Mouse (Mus musculus): Measurements from ENCODE around the gene Fuca1.
"Not testable (repeated sequence)": the region's sequence is repeated elsewhere in the genome, so short reads cannot be mapped to it uniquely, and the experiment has no call there.

Fuca1 gene

DNA sequence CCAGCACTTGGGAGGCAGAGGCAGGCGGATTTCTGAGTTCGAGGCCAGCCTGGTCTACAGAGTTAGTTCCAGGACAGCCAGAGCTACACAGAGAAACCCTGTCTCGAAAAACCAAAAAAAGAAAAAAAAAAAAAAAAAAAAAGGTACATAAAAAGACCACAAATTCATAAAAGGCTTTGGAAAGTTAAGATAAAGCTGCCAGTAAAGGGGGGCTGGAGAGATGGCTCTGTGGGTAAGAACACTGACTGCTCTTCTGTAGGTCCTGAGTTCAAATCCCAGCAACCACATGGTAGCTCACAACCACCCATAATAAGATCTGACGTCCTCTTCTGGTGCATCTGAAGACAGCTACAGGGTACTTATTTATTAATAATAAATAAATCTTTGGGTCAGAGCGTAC, 59.7 kb downstream of the Fuca1 start:
- DNase-seq (ENCODE audit: low spot score in 2 of 2), result not testable (repeated sequence)

DNA sequence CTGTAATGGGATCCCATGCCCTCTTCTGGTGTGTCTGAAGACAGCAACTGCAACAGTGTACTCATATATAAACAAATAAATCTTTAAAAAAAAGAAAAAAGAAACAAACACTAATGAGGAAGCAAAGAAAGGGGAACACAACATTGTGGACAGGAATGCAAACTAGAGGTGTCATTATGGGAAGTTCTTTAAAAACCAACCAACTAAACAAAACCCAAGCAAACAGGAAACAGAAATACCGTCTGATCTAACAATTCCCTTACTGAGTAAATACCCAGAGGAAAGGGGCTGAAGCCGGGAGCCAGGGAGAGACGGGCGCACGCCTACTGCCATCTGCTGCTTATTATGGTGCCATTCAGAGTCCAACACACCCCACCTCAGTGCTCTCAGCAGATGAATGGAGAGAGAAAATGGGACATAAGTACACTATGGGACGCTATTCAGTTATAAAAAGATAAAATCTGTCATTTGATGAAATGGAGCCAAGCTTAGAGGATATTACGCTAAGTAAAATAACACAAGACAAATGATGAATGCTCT, 61.1 kb downstream of the Fuca1 start:
- no peak for DNase-seq (ENCODE audit: low spot score in 2 of 2)

DNA sequence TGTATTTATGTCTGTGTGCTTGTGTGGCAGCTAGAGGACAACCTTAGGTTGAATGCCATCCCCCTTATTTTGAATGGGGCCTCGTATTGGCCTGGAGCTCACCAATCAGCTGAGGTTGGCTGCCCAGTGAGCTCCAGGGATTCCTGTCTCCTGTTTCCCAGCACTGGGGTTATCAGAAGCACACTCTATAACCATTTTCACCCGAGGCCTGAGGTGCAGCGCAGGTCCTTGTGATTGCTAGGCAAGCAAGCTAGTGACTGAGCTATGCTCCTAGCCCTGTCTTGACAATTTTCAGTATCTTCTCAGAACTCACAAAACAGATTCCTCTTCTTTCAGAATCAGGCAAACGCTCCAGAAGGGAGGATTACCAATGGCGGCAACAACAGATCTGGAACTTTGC, 64.0 kb downstream of the Fuca1 start:
- no peak for DNase-seq (ENCODE audit: low spot score in 2 of 2)

DNA sequence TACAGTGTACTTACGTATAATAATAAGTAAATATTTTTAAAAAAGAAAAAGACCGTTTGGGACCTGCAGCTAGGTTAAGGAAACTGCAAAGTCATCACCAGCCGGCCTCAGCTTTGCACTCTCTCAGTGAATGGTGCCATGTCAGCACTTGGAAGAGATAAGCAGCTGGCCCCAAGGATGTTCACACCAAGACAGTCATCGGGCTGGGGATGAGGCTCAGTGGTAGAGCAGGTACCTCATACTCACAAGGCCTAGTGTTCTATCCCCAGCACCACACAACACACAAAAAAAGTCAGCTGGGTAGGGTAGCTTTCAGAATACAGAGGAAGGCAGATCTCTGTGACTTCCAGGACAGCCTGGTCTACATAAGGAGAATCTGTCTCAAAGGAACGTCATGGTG, 64.7 kb downstream of the Fuca1 start:
- DNase-seq (ENCODE audit: low spot score in 2 of 2), result no peak

DNA sequence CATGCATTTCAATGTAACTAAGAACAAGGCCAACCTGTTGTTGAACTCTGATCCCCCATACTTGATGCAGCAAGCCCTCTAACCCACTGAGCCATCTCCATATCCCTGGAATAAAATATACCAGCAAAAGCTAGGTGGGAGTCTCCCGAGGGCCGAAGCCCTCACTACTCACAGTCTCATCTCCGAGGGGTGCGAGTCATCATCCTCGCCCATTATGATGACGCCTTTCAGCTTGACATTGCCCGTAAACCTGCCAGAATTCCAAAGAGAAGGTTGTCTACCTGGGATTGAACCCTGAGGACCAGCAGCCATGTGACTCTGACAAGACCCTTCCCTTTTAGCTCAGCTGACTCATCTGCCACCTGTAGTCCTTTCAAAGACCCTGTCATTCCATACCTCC, 65.2 kb downstream of the Fuca1 start:
- DNase-seq (ENCODE audit: low spot score in 2 of 2), result no peak

DNA sequence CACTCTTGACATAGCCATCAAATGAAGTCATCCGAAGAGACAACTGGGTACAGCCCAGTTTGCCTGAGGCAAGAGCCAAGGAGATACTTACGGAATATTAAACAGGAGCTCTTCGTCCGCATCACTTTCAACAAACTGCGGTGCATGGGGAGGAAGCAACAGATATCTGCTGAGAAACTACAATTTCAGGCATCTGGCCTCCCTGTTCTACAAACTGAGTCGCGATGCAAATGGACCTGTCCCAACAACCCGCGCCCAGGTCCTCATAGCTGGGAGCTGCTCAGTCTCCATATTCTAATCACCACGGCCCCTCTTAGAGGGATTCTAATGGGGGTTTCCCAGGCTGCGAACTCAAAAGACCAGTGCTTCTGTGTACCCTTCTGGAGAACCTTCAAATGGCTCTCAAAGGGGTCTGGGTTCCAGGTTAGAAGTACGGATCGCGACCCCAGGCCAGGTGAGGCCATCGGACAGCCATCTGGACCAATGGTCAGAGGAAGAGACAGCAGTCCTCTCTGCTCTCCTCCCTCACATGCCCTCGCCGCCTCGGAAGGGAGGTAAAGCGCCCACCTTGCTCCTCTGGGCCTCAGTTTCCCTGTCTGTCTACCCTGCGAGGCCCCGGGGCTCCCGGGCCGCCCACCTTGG, 65.9 kb downstream of the Fuca1 start:
- no peak for DNase-seq (ENCODE audit: low spot score in 2 of 2)

DNA sequence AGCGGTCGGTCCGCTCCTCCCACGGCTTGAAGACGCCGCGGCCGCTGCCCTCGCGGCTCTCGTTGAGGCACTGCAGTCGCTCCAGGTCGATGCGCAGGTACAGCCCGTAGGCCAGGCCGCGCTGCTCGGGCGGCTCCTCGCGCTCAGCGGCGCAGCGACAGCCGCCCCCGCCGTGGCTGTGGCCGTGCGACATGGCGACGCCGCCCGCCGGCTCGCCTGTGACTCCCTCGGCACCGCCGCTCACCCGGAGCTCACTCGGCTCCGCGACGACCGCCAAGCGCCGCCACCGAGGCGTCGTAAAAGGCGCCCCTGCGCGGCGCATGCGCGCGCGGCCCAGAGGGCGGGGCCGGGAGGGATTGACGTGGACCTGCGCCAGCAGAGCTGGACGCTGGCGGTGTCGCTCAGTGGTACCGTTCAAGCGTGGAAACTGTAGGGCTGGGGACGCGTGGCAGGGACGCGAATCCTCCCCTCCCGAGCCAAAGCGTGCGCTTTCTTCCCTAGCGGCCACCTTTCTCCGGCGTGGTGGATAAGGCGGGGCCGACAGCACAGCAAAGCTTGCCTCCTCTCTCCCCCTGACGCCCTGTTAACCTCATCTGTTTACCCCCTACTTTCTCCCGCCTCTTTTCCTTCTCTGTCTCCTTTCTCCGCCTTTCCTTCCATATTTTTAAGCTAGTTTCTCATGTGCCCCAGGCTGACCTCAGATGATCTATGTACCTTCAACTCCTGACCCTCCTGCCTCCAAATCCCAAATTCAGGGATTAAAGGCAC, 66.6 kb downstream of the Fuca1 start, which contains the start of gene Pithd1:
Gene Pithd1 (minus strand): TSS at position 322 of the 768 bp plus-strand sequence.
- peak; percentile 82 to 95 for DNase-seq (ENCODE audit: low spot score in 2 of 2)

DNA sequence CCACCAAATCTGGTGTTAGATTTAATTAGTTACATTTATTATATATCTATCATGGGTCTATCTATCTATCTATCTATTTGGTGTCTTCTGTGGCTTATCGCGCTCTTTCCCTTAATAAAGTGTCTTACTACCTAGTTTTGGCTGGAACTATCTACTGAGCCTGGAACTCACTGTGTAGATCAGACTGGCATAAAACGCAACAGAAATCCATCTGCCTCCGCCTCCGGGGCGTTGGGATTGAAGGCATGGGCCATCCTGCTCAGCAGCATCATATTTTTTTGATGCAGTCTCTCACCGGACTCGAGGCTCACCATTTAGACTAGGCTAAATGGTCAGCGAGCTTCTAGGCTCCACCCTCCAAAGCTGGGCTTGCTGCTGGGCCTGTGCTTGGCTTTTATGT, 67.2 kb downstream of the Fuca1 start:
- DNase-seq (ENCODE audit: low spot score in 2 of 2), result no peak

Data from cerebellum, postnatal 4 days (tissue).